Mouse (Mus musculus) CD4-positive, CD25-positive, alpha-beta regulatory T cell, adult 4 months (primary cell): ENCODE measurements around the gene Gm4952. TPM values are rescaled to one million over a fixed set of nuclear protein-coding genes. Genes with fewer than 3 reads are reported as not detected.

Experiments
- ATAC-seq: one replicate; pipeline ENCODE4 v1.8.0; 2017
- polyA plus RNA-seq, 2 experiments: library from polyadenylated mRNA; unstranded; fragments of 100-300 nt; shearing (Covaris generic); gene quantifications; one replicate each; pipeline ENCODE4 v1.2.1; 2017

Gm4952 gene
- not detected for polyA plus RNA-seq

GRCm38 (mm10) chr19:12599674-12600073, at the start of gene Gm4952:
Gm4952 (plus strand) TSS chr19:12599974.
- no peak for ATAC-seq

- no peak for ATAC-seq
These were observed 49.5 kb upstream of the Gm4952 start for GRCm38 (mm10) chr19:12550005-12550942.

DNA sequence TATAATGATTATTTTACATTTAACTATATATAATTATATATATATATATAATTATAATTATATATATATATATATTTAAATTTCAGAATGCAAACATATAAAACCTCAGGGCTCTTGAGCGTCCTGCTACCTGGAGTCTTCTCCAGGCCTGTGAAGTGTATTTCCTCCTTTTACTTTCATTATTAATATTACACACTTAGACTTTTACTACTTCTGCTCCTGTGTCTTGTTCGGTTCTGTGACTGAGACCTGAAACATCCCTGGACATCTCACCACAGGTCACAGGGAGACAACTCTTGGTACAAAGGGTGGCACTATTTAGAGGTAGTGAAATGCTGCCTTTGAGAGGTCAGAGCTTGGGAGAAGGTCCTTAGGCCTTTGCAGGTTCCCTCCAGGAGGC, 43.5 kb upstream of the Gm4952 start:
- no peak for ATAC-seq

DNA sequence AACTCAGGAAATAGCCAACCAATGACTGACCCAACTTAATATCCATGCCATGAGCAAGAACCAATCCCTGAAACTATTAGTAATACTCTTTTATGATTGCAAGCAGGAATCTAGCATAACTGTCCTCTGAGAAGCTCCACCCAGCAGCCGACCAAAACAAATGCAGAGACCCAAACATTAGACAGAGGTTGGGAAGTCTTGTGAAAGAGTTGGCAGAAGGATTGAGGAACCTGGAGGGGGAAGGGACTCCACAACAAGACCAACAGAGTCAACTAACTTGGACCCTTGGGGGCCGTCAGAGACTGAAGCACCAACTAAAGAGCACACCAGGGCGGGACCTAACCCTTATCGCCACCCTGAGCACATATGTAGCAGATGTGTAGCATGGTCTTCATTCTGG, 41.6 kb upstream of the Gm4952 start:
- no peak for ATAC-seq

DNA sequence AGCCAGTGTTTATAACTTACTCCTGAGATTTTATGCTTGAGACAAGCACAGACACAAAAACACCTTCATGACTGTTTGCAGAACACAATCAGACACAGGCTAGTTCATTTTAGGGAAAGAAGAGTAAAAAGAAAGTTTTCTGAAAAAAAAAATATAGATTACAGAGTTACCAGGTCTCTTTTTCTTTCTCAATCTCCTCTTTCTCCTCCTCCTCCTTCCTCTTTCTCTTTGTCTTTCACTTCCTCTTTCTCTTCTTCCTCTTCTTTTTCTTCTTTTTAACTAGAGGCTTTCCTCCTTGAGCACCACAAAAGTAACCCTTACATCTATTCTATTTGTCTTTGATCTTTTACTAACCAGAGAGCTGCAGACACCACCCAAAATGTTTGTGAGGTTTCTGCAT, 35.6 kb upstream of the Gm4952 start:
- no peak for ATAC-seq

DNA sequence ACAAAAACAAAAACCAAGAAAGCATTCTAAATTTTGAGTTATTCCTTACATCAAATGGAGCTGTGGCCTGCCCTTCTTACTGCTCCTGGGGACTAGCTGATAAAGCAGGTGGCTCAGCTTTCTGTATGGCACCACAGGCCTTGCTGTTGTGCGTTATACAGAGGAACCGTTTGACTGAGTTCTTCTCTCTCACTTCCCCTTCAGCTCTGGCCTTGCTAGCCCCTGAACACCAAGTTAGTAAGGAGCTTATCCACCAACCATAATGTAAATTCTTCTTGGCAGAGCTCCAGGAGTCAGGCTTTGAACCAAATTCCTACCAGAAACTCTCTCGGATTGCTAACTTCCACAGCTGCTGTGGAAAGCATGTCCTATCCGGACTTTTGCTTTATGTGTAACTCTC, 32.8 kb upstream of the Gm4952 start:
- ATAC-seq, result no peak

GRCm38 (mm10) chr19:12570866-12571265, 28.9 kb upstream of the Gm4952 start:
- ATAC-seq, result peak; percentile 30

DNA sequence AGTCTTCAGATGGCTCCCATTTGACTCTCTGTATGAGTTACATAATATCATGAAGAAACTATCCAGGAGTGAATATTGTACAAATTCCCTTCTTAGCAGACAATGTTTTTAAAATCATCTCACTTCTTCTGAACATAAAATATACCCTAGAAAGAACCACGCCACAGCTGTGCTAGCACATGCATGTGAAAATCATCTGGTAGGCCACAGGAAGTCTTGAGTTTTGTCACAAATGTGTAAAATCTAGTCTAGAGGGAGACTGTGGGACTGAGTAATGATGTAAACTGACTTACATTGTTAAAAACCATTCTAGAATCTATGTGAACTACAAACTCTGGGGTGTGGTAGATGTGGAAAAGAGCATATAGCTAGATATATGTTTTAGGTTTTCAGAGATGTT, 28.1 kb upstream of the Gm4952 start:
- ATAC-seq, result no peak

DNA sequence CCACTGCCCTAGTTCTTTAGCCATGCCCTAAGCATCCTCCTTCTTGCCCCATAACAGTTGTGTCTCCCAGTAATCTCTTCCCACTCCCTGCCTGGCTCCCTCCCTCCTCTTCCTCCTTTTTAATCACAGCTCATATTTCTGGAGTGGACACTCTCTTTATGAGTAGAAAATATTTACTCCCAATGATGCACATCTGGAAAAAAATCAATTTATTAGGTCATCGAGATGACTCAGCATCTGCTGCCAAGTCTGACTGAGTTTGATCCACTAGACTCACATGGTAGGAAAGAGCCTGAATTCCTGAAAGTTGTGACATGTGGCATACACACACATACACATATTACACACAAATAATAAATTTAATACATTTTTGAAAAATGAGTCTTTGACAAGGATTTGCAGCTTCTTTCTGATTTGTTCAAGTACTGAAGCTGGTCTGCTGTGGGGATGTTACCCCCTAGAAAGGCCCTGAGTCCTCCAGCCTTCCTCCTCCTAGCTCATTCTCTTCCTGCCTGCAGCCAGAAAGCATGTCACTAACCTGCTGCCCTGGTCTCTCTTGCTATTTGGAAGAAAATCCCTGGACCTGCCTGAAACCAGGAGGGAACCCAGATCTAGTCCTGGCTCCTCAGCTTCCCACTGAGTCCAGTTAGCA, 27.0 kb upstream of the Gm4952 start:
- no peak for ATAC-seq

- ATAC-seq, result peak; percentile 90
These were observed 26.3 kb upstream of the Gm4952 start for GRCm38 (mm10) chr19:12573266-12574011.

DNA sequence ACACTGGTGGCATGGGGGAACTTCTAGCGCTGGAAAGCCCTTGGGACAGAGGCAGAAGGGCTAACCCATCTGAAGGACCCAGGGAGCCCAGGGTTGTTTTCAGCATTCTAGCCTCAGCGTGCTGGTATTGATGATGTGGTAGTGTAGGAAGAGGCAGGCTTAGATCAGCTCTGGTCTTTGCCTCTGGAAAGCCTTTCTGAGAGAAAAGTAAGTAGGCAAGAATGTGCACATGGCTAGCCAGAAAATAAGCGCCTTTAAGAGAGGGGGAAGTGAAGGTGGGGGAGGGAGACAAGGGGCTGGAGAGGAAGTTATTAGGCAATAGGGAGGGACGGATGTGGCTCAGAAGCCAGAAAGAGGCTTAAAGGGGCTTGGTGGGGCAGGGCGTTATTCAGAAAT, 25.8 kb upstream of the Gm4952 start:
- peak; percentile 53 for ATAC-seq

- ATAC-seq, result no peak
These were observed 24.7 kb upstream of the Gm4952 start for GRCm38 (mm10) chr19:12575107-12575506.

GRCm38 (mm10) chr19:12575514-12575913, 24.3 kb upstream of the Gm4952 start:
- no peak for ATAC-seq

DNA sequence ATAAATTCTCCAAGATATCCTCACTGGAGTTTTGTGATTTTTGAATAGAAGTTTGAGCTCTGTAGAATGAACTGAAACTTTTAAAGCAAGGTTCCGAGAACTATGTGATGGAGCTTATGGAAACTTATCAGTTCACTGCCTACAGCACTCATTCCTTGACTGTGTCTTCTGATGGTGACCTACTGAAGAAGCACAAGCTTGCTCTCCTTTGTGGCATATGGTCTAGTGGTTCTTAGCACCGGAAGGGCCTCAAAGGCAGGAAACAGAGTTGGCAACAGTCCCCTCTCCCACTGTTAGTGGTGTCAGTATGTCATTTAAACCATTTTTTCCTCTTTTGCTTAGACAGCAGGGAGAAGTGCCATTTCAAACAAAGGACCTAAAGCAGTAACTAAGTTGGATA, 23.1 kb upstream of the Gm4952 start:
- no peak for ATAC-seq

DNA sequence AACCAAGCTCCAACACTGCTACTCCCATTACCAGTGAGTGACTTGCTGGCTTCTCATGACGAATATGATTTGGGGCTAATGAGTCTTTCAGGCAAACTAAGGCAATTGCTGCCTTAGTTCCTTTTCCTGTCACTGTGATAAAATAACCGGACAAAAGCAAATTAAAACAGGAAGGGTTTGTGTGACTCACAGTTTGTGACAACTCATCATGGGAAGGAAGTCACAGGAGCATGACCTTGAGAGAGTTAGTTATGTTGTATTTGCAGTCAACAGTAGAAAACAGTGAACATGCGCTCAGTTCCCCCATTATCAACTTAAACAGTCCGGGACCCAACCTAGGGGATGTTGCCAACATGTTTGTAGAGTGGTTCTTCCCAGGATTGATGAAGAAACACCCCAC, 14.5 kb upstream of the Gm4952 start:
- ATAC-seq, result no peak

DNA sequence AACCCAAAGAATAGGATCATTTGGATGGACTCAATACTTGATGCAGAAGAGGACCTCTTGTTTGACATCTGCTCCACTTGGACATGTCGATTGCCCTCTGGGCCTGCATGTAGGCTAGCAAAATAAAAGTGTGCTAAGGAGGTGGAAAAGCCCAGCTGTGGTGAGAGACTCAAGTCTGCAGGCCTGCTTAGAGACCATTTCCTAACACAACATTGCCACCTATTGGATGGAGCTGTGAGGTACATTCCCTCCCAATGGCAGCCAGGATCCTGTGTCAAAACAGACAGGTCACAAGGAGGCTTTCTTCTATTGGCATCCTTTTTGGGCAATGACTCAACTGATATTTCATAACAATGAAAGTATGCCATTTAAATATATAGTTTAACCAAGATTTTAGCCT, 7.9 kb upstream of the Gm4952 start:
- peak; percentile 86 for ATAC-seq

DNA sequence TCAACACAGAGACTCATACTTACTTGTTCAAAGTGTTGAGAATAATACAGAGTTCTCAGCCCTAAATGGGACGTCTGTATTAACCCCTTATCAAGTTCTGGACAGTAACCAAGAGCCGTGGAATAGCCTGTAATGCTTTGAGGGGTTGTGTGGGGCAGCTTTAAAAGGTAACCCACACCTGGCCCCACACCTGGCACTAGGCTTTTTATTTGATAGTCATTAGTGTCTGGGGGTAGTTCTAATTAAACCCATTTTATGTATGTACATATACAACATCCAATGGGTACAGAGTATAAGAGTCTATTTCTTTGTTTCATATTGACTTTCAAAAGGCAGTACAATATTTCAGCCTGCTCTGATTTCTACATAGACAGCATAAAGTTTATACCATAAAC, 4.6 kb upstream of the Gm4952 start:
- no peak for ATAC-seq

DNA sequence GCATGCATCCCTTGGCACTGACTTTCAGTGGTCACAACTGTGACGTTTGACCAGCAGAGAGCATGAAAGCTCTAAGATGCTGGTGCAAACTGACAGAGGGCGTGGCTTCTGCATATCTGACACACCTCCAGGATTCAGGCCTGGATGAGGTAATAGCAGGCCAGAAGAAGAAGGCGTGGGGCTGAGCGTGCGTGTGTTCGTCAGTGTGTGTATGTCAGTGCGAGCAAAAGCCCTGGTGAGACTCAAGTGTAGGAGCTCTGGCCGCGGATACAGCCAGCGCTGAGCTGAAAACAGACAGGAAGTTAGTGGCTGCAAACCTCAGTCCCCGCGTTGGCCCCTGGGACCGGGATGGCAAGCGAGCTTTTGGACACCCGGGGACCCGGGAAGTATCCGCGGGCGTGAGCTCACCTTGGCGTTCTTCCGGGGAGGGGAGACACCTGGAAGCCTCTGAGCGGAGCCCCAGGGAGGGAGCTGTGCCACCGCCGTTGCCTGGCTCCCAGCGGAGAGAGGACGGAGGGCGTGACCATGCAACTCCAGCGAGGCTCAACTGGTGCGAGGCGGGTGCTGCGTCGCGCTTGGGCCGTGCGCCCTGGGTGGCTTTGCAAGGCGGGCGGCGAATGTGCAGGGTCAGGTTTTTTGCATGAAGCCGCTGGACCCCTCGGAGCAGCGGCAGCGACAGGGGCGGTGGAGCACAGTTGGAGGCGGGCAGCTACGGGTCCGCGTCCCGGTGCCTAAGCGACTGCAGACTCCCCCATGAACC, 4.1 kb upstream of the Gm4952 start:
- ATAC-seq, result peak; percentile 76

DNA sequence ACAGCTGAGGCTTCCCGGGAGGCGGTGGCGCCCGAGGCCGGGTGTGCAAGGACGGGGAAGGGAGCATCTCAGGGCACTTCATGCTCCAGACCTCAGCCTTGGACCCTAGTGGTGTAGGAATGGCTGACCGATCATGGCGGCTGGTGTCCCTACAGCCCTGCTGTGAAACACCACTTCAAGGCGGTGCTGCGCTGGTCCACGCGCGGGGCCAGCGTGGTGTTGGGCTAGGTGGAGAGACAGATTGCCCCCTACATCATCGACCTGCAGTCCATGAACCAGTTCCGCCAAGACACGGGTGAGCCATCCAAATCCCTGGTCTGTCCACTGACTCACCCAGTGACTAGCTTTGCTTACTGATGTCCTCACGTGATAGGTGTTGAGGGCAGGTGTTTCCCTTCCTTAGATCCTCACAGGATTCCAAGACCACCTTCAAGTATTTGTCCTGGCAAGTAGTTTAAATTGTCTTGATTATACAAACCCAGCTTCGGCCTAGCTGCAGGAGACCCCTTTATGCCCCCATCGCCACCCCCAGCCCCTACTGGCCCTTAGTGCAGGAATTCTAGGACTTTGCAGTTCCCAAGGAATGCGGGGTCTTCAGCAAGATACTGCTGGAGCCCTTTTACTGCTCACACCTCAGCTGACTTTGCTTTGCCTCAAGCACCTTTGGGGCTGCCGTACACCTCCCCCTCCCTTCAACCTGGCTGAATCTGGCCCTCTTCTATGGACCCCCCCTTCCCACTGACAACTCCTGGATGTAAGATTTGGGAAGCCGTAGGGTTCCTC, 3.3 kb upstream of the Gm4952 start:
- ATAC-seq, result no peak

DNA sequence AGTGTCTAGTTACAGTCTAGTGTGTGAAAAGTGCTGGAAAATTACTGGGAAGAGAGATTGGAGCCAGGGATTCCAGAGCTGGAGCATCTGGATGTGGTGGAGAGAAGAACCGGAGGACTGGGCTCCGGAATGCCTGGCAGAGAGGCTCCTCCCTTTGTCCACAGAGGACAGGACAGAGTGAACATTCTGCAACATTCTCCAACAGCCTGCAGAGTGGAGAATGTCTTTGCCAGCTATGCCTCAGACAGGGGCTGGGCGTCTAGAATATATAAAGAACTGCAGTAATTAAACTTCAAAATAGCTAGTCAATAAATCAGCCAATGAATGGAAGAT, 2.7 kb upstream of the Gm4952 start:
- no peak for ATAC-seq

DNA sequence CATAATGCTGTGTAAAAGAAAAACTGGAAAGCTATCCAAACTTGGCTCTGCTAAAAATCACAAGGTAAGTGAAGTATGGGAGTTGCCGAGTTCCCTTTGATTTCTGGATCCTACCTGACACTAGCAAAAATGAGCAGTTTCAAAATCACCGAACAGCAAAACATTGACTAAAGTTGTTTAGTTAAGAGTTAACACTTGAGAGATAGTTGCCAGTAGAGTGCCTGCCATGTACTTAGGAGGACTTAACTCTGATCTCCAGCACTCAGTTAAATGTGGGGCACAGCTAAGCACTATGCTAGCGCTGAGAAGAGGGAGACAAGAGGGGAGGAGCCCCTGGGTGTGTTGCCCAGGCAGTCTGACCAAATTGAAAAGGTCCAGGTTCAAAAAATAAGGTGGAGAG, 1.1 kb upstream of the Gm4952 start:
- no peak for ATAC-seq
